Mouse (Mus musculus) cerebellum, postnatal 10 days (tissue): Measurements from ENCODE around the gene Slc8a1.

Experiments used
- DNase-seq, 2 experiments: peaks; one replicate each; pipeline ENCODE4 v3.0.0; 2021; ENCODE audit warnings: mixed read lengths in 2 of 2

Gene Slc8a1

DNA sequence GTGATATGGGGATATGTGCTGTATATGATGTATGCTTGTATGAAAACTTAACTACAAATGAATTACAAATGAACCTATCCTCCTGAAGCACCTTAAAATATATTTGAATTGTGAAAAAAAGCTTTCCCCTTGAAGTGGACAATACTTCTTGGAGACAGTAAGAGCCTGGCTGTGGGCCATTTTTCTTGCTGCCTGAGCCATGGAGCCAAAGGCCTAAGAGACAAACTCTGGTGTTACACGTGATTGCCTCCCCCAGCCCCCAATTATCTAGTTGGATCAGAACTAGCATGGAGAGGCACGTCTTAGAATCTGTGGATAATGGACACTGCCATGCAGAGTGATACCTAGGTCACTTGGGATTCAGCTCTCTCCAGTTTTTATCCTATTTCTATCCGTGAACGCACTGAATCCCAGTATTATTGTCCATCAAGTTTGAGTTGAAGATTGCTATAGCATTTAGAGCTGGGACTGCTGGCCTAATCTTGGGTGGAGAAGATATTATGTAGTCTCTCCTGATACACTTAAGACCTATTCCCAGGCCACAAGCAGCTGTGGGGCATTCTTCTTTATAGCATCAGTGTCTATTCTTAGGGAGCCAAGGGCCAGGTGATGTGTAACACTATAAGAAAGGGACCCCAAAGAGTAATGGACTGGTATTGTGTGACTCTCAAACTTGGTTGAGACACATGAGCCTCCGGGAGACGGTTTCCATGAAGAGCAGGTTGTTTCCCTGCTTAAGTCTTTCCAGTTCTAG is 321.6 kb downstream of the Slc8a1 start:
- peak; percentile 63 to 69 for DNase-seq

DNA sequence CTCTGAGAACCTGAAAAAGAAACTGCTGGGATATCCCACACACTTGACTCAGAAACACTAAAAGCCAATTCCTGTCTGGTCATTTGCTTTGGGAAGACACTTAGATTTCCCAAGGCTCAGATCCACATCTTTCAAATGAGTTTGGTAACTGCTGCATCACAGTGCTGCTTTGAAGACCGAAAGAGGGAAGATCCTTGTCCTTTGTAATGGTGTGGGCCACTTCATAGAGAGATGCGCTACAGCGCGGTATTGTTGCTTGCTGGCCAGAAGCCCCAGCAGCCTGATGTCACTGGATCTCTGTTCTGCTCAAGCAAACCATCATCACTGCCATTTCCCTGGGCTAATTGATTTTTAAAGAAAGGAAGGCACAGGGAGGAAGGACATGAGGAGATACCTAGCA is 325.4 kb downstream of the Slc8a1 start:
- no peak for DNase-seq

- no peak for DNase-seq
Observed at GRCm38 (mm10) chr17:81404225-81404624, 334.0 kb downstream of the Slc8a1 start.

- DNase-seq = peak; percentile 26 to 44
Observed at GRCm38 (mm10) chr17:81403121-81403520, 335.1 kb downstream of the Slc8a1 start.

DNA sequence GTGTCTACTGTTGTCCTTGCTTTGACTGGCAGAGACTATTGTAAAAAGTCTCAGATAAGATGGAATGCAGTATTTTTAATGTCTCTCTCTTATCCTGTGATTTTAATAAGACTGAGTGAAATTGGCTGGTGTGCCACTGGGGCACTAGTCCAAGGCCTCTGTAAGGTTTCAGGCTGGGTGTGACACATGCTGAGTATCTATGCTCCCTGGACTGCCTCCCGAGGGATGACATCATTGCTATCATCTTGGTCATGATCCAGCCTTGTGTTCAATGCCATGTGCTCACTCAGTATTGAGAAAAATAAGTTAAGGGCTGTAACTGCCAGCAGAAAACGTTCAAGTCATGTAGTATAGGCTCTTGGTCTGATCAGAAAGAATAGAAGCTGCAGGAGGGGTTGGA is 335.5 kb downstream of the Slc8a1 start:
- DNase-seq = peak; percentile 19 to 30

DNA sequence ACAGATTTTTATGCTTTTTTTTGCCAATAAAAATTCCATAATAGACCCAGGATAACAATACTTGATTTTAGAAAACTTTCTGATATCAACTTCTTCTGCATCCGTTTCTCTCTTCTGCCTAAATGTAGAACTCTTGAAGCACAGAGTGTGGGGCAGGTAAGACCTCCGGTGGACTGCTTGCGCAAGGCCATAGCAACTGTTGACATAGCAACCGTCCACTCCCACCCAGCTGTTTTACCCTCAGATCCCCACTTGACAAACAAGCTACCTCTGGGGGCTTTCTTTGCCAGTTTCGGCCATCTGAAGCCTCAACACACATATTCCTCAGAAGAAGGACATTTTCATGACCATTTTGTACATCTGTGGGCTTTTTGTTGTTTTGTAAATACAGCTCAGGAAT is 337.8 kb downstream of the Slc8a1 start:
- DNase-seq = no peak

- no peak for DNase-seq
Observed at GRCm38 (mm10) chr17:81397434-81397833, 340.7 kb downstream of the Slc8a1 start.

- DNase-seq = no peak
Observed at GRCm38 (mm10) chr17:81394124-81394523, 344.1 kb downstream of the Slc8a1 start.

GRCm38 (mm10) chr17:81393040-81393439 is 345.1 kb downstream of the Slc8a1 start:
- DNase-seq = no peak

DNA sequence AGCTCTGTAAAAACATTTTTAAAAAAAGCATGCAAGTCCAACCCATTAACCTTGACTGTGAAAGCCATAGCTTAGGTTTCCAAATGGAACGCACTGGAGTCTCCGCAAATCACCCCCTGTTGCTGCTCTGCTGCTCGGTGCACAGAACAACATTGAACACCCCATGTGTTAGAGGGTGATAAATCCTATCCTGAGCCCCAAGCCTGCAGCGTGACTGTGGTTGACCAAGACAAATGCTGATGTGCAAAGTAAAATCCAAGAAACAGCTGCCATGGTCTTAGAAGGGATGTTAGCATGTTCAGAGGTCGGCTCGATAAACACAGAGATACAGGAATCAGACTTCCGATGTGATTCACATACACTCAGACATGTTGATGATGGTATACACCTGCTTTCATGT is 346.7 kb downstream of the Slc8a1 start:
- no peak for DNase-seq

DNA sequence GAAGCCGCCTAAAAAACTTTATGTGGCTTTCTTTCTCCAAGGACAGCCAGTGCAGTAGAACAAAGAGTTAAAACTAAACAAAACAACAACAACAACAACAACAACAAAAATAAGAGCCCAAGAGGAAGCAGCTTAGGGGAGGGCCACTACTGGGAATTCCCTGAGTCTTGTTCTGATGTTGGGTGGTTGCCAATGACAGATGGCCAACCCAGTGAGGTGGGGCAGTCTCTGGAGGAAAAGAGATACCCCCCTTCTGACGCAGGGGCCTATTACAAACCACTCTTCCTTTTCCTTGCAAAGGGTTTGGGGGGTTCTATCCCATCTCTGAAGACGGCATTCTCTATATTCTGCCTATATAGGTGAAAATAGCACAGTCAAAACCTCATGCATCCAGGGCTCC is 347.4 kb downstream of the Slc8a1 start:
- peak; percentile 81 for DNase-seq

GRCm38 (mm10) chr17:81386118-81386517 is 352.1 kb downstream of the Slc8a1 start:
- no peak for DNase-seq

DNA sequence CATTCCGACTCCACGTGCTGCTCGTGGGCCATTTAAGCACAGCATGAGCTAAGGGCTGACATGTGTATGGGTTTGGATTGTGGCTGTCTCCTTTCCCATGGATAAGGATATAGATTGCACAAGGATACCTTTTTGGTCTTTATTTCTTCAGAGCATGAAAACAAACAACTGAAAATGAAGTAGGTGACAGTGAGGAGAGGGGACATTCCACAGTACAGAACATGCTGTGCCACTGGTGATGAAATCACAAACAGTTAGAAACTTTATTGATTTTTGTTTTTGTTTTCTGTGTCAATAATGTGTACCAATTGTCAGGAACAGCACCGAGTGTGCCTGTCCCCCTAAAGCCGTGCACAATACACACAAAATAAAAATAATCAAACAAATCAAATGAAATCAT is 352.7 kb downstream of the Slc8a1 start:
- no peak for DNase-seq

DNA sequence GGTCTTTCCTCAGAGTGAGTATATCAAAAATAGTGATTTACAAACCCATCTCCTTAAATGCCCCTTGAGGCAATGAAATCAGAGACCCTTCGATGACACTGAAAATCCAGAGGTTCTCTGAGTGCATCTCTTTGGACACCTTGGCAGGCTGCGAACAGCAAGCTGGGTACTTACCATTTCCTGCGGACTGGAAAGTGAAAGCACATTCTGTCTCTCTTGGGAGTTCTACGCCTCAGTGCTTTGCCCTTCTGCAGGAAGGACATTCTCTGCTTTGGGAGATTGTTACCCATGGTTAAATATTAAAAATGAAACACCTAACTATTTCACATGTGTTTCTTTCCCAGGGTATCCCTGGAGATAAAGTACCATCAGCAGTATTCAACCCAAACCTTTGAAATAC is 354.7 kb downstream of the Slc8a1 start:
- no peak for DNase-seq

- DNase-seq = no peak
Observed at GRCm38 (mm10) chr17:81378436-81378835, 359.7 kb downstream of the Slc8a1 start.

- DNase-seq = no peak
Observed at GRCm38 (mm10) chr17:81377757-81378299, 360.3 kb downstream of the Slc8a1 start.

GRCm38 (mm10) chr17:81377195-81377594 is 361.0 kb downstream of the Slc8a1 start:
- no peak for DNase-seq

DNA sequence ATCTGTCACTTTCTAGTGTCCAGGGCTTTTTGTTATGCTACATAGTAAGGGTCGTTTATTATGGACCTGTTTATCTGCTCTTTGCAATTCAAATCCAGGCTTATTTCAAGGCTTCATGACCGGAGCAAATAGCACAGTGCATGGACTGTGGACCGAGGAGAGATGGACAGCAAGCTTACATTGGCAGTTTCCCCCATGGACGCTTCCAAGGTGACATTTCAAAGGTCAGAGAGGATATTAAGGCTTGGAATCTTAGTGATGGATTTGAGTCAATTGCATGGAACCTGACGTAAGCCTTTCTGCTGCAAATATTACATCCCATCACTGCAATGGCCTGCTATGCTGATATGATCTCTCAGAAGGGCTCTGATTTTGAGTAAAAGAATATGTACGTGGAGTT is 362.3 kb downstream of the Slc8a1 start:
- no peak for DNase-seq

GRCm38 (mm10) chr17:81369036-81369435 is 369.1 kb downstream of the Slc8a1 start:
- DNase-seq = no peak

GRCm38 (mm10) chr17:81368503-81368902 is 369.7 kb downstream of the Slc8a1 start:
- peak; percentile 35 to 36 for DNase-seq

- DNase-seq = peak; percentile 32 to 38
Observed at GRCm38 (mm10) chr17:81363368-81363767, 374.8 kb downstream of the Slc8a1 start.

- no peak for DNase-seq
Observed at GRCm38 (mm10) chr17:81360571-81360970, 377.6 kb downstream of the Slc8a1 start.

- no peak for DNase-seq
Observed at GRCm38 (mm10) chr17:81360032-81360431, 378.1 kb downstream of the Slc8a1 start.

GRCm38 (mm10) chr17:81336024-81336754 is 402.0 kb downstream of the Slc8a1 start:
- no peak for DNase-seq
